Mouse (Mus musculus) brain, adult 10 weeks (tissue): ENCODE measurements around the gene Col15a1. TPM values are rescaled to one million over a fixed set of nuclear protein-coding genes. Genes with fewer than 3 reads are reported as not detected.

ENCODE experiments used
- polyA plus RNA-seq: library from polyadenylated mRNA; stranded (reverse); fragments of 350-450 nt; fragmentation: Illumina TruSeq; extraction: RNeasy Lipid Tissue Mini Kit (QIAGEN cat#74804); gene quantifications from one replicate; pipeline ENCODE4 v1.2.3, GENCODE M21; 2015; ENCODE audit warnings: low read depth, low replicate concordance

Col15a1 gene
- 7.7 TPM for polyA plus RNA-seq

GRCm38 (mm10) chr4:47207969-47208420 is at the start of gene Col15a1:
Col15a1 (plus strand) TSS chr4:47208161.

GRCm38 (mm10) chr4:47352803-47353388 is 144.9 kb downstream of the Col15a1 start, which contains the start of gene Tgfbr1:
Tgfbr1 (plus strand) TSS chr4:47353222.

Other genes starting within 250 kb of the Col15a1 start
- gene Gabbr2, start 216.3 kb upstream of the Col15a1 start, polyA plus RNA-seq: 129 TPM
- 8.0 TPM for gene Anks6, start 150.7 kb upstream of the Col15a1 start, polyA plus RNA-seq
- gene Galnt12, start 116.3 kb upstream of the Col15a1 start, polyA plus RNA-seq: 1.6 TPM
- gene Tgfbr1, start 145.1 kb downstream of the Col15a1 start, polyA plus RNA-seq: 14.5 TPM